Mouse (Mus musculus): ENCODE data around the gene Ptprt. TPM values are rescaled to one million over a fixed set of nuclear protein-coding genes. Genes with fewer than 3 reads are reported as not detected.
"Not testable (repeated sequence)": the region's sequence is repeated elsewhere in the genome, so short reads cannot be mapped to it uniquely, and the experiment has no call there.

Gene Ptprt
- total RNA-seq, 2 experiments from 2014 or later, result 0.08 to 0.33 TPM

- intact Hi-C loops (cut with DNase I), result no loop called here
- DNase-seq, result no peak
Observed at GRCm38 (mm10) chr2:162251272-162251671, 409.7 kb downstream of the Ptprt start.

GRCm38 (mm10) chr2:162248296-162248695 lies 412.7 kb downstream of the Ptprt start:
- intact Hi-C loops (cut with DNase I), result no loop called here
- DNase-seq, result no peak

GRCm38 (mm10) chr2:162222476-162222875 lies 438.5 kb downstream of the Ptprt start:
- intact Hi-C loops (cut with DNase I), result no loop called here
- no peak for DNase-seq

GRCm38 (mm10) chr2:162220586-162220985 lies 440.4 kb downstream of the Ptprt start:
- intact Hi-C loops (cut with DNase I), result no loop called here
- DNase-seq, result no peak

- intact Hi-C loops (cut with DNase I), result no loop called here
- DNase-seq, result no peak
Observed at GRCm38 (mm10) chr2:162219507-162219906, 441.4 kb downstream of the Ptprt start.

GRCm38 (mm10) chr2:162217896-162218295 lies 443.1 kb downstream of the Ptprt start:
- intact Hi-C loops (cut with DNase I), result no loop called here

GRCm38 (mm10) chr2:162212397-162212796 lies 448.6 kb downstream of the Ptprt start:
- DNase-seq, result no peak
- intact Hi-C loops (cut with DNase I), result no loop called here

More at GRCm38 (mm10) chr2:162217896-162218295, 443.1 kb downstream of the Ptprt start:
- no peak for DNase-seq

GRCm38 (mm10) chr2:162210564-162210963 lies 450.4 kb downstream of the Ptprt start:
- peak in 1 of 2 experiments; percentile 1 for DNase-seq
- intact Hi-C loops (cut with DNase I), result no loop called here

GRCm38 (mm10) chr2:162197316-162197715 lies 463.6 kb downstream of the Ptprt start:
- no peak for DNase-seq
- intact Hi-C loops (cut with DNase I), result no loop called here

- no peak for DNase-seq
- intact Hi-C loops (cut with DNase I), result no loop called here
Observed at GRCm38 (mm10) chr2:162182621-162183475, 478.1 kb downstream of the Ptprt start.

GRCm38 (mm10) chr2:162181826-162182225 lies 479.1 kb downstream of the Ptprt start:
- intact Hi-C loops (cut with DNase I), result no loop called here

GRCm38 (mm10) chr2:162172529-162172928 lies 488.4 kb downstream of the Ptprt start:
- intact Hi-C loops (cut with DNase I), result no loop called here

More at GRCm38 (mm10) chr2:162181826-162182225, 479.1 kb downstream of the Ptprt start:
- no peak for DNase-seq

GRCm38 (mm10) chr2:162141845-162142411 lies 519.0 kb downstream of the Ptprt start:
- intact Hi-C loops (cut with DNase I), result no loop called here
- no peak for DNase-seq

More at GRCm38 (mm10) chr2:162172529-162172928, 488.4 kb downstream of the Ptprt start:
- no peak for DNase-seq

- DNase-seq; intact Hi-C loops (cut with DNase I): not testable (repeated sequence)
Observed at GRCm38 (mm10) chr2:162136176-162136575, 524.8 kb downstream of the Ptprt start.

- peak in 1 of 2 experiments; percentile 2 for DNase-seq
- intact Hi-C loops (cut with DNase I), result no loop called here
Observed at GRCm38 (mm10) chr2:162131607-162132304, 529.2 kb downstream of the Ptprt start.

- no peak for DNase-seq
- intact Hi-C loops (cut with DNase I), result no loop called here
Observed at GRCm38 (mm10) chr2:162129896-162130295, 531.1 kb downstream of the Ptprt start.

- DNase-seq, result no peak
- intact Hi-C loops (cut with DNase I), result no loop called here
Observed at GRCm38 (mm10) chr2:162118041-162118440, 542.9 kb downstream of the Ptprt start.

GRCm38 (mm10) chr2:162082391-162082790 lies 578.6 kb downstream of the Ptprt start:
- intact Hi-C loops (cut with DNase I), result no loop called here
- no peak for DNase-seq

GRCm38 (mm10) chr2:162080717-162081398 lies 580.1 kb downstream of the Ptprt start:
- no peak for DNase-seq
- intact Hi-C loops (cut with DNase I), result no loop called here

- no peak for DNase-seq
- intact Hi-C loops (cut with DNase I), result no loop called here
Observed at GRCm38 (mm10) chr2:162078571-162079280, 582.2 kb downstream of the Ptprt start.

Measured in heart, postnatal 36 days (tissue).